11 mouse cellular contexts compared by ENCODE assay signal in the genomic region with DNA sequence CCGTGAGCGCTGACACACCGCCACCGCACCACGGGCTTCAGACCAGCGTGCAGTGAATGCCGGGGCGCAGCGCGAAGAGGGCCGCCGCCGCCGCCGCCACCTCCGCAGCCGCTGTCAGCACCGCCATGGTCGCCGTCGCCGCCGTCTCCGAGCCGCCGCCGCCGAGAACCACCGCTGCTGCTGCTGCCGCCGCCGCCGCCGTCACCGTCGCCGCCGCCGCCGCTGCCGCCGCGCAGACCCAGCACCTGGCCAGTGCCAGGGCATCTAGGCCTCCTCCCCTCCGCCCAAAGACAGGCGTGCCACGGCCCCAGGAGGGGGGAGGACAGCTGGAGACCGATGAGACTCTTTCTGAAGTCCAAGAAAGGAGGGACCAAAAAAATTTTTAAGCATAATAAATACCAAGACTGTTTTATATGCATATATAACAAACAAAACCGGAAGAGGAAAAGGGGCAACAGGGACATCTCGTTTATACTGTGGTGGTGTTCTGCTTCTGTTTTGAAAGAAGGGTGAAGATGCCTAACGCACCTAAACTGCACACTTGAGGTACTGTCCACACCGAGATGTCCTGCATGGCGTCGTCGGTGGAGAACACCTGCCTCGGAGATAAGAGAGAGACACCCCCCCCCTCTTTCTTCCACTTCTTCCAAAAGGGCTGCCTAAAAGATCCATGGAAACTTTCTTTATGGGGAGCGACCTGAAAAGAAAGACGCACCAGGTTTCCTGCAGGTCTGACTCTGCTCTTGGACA. TPM values are rescaled to one million over a fixed set of nuclear protein-coding genes. Genes with fewer than 3 reads are reported as not detected.
A peak's percentile ranks its signal among the peaks of the same experiment; 100 is the strongest.
DNase-seq lines count a peak whose midpoint lies in the region; ATAC-seq and TF ChIP-seq lines count a peak whose summit lies in the region.
"Had no signal": no experiment of that assay in that cellular context is flagged by ENCODE, and none has a peak within 500 bp of the region (broad histone marks: within the 10 kb centered on the region; RNA-seq: fewer than 3 reads in every experiment).

No protein-coding gene starts in this region.

- peaks cover 24% of the 10 kb centered on the region for H3K4me1 ChIP-seq in testis, adult 2 months (ENCODE audit: control insufficient read depth, insufficient read depth, low read length)
- H3K4me1 ChIP-seq in limb, embryonic 13.5 days = peaks cover 37% of the 10 kb centered on the region
- H3K4me1 ChIP-seq in thymus, adult 2 months (replicated peaks; ENCODE audit: control insufficient read depth, insufficient read depth, low read length) = 0 out of 2 replicates have a peak, but pooled peaks cover 4% of the 10 kb centered on the region

- no peaks in the 10 kb centered on the region for H3K36me3 ChIP-seq in testis, adult 2 months (ENCODE audit: control insufficient read depth, insufficient read depth, low read length)
- no peaks in the 10 kb centered on the region for H3K36me3 ChIP-seq in limb, embryonic 13.5 days
- H3K36me3 ChIP-seq in thymus, adult 2 months (ENCODE audit: control insufficient read depth, insufficient read depth, low read length) = no peaks in the 10 kb centered on the region

- 2% methylated on average over 45 of the region's 57 CpGs for WGBS in limb, embryonic 13.5 days
- WGBS in thymus, adult 2 months = 5% methylated on average over 57 of the region's 57 CpGs

- ATAC-seq in limb, embryonic 13.5 days (ENCODE audit: low FRiP score, low read depth) = no peak

- no peak for TF ChIP-seq CTCF in gastrocnemius, adult 2 months (IDR thresholded peaks at IDR 0.05)
- TF ChIP-seq CTCF in testis, adult 2 months (IDR thresholded peaks at IDR 0.05; ENCODE audit: control insufficient read depth, insufficient read depth, insufficient replicate concordance, low read depth, low read length) = no peak
- TF ChIP-seq CTCF in thymus, adult 2 months (IDR thresholded peaks at IDR 0.05; ENCODE audit: borderline replicate concordance, control insufficient read depth, extremely low read depth, insufficient read depth, low read length, poor library complexity) = no peak

- no peak for DNase-seq in gastrocnemius, adult 2 months
- no peak for DNase-seq in gastrocnemius, postnatal 25 days
- DNase-seq in testis, postnatal 14 days (ENCODE audit: low spot score) = no peak
- DNase-seq in yolk sac, embryonic 10.5 days (ENCODE audit: low spot score) = no peak
- no peak for DNase-seq in thymus, adult 2 months
- no peak for DNase-seq in gastrocnemius, adult 8-10 months (ENCODE audit: low spot score in 2 of 2)
- DNase-seq: cerebellum, adult 11 months; lung, adult 18-20 months; thymus, postnatal 36 days had no signal

- H3K9ac ChIP-seq in limb, embryonic 13.5 days = peak overlapping the region; percentile 63

- TF ChIP-seq POLR2A in testis, adult 2 months (IDR thresholded peaks at IDR 0.05; ENCODE audit: control insufficient read depth, low read depth, low read length) = no peak
- TF ChIP-seq POLR2A in thymus, adult 2 months (IDR thresholded peaks at IDR 0.05; ENCODE audit: control insufficient read depth, extremely low read depth, insufficient read depth, low read length, poor library complexity) = no peak

- no peak overlapping the region for H3K27ac ChIP-seq in gastrocnemius, adult 2 months
- no peak overlapping the region for H3K27ac ChIP-seq in testis, adult 2 months (ENCODE audit: control insufficient read depth, insufficient read depth, low read depth, low read length)
- H3K27ac ChIP-seq in limb, embryonic 13.5 days = no peak overlapping the region
- H3K27ac ChIP-seq in thymus, adult 2 months (ENCODE audit: control insufficient read depth, insufficient read depth, low read length) = no peak overlapping the region

- peak overlapping the region; percentile 80 for H3K4me2 ChIP-seq in limb, embryonic 13.5 days (replicated peaks)

- intact Hi-C loops in gastrocnemius, adult 2 months (cut with DNase I) = no loop called here

- peak overlapping the region; percentile 66 for H3K4me3 ChIP-seq in gastrocnemius, adult 2 months
- peak overlapping the region; percentile 67 for H3K4me3 ChIP-seq in testis, adult 2 months (ENCODE audit: control insufficient read depth, low read depth, low read length)
- H3K4me3 ChIP-seq in limb, embryonic 13.5 days = peak overlapping the region; percentile 54
- H3K4me3 ChIP-seq in thymus, adult 2 months (ENCODE audit: control insufficient read depth, insufficient read depth, low read length) = no peak overlapping the region

- H3K9me3 ChIP-seq in limb, embryonic 13.5 days = no peaks in the 10 kb centered on the region

- peaks cover 20% of the 10 kb centered on the region for H3K27me3 ChIP-seq in testis, adult 2 months (ENCODE audit: control insufficient read depth, insufficient read depth, low read length)
- H3K27me3 ChIP-seq in limb, embryonic 13.5 days = peaks cover 88% of the 10 kb centered on the region
- H3K27me3 ChIP-seq in thymus, adult 2 months (ENCODE audit: control insufficient read depth, insufficient read depth, low read length) = peaks cover 42% of the 10 kb centered on the region

RNA-seq across cellular contexts. Expression of a gene that starts 3.2 kb away (rescaled TPM):
- total RNA-seq in gastrocnemius, adult 2 months (2021) = not detected
- not detected for total RNA-seq in gastrocnemius, postnatal 25 days (2021)
- polyA plus RNA-seq in testis, adult 2 months (2012; rRNA removed) = 0.04 and 0.58 TPM in 2 replicates
- 0.93 and 0.97 TPM in 2 replicates for polyA plus RNA-seq in limb, embryonic 13.5 days (2015; fragmentation: Nextera tagmentation; extraction: Ambion mirVana)
- 0.06 and 0.09 TPM in 2 replicates for polyA plus RNA-seq in thymus, adult 2 months (2012; rRNA removed)
- under 1 TPM in 1 of 4 experiments, not detected in 3; 0.04 TPM for total RNA-seq in gastrocnemius, adult 8-10 months (2022)
